Mouse (Mus musculus) spleen, postnatal 10 days (tissue): ENCODE results near the gene Bgn.

Experiments
- DNase-seq, 2 experiments: peaks; one replicate each; pipeline ENCODE4 v3.0.0; 2021 to 2022; ENCODE audit warnings: low spot score in 2 of 2

Gene Bgn

GRCm38 (mm10) chrX:73490186-73490585 lies 6.8 kb downstream of the Bgn start:
- DNase-seq: no peak

GRCm38 (mm10) chrX:73490804-73491203 lies 7.4 kb downstream of the Bgn start:
- no peak for DNase-seq

GRCm38 (mm10) chrX:73493567-73493966 lies 10.2 kb downstream of the Bgn start:
- DNase-seq: peak in 1 of 2 experiments; percentile 57

GRCm38 (mm10) chrX:73496746-73497145 lies 13.3 kb downstream of the Bgn start:
- no peak for DNase-seq

- DNase-seq: no peak
These were observed 21.8 kb downstream of the Bgn start for GRCm38 (mm10) chrX:73505130-73505735.

- no peak for DNase-seq
These were observed 23.2 kb downstream of the Bgn start for GRCm38 (mm10) chrX:73506577-73506976.

- DNase-seq: no peak
These were observed 25.8 kb downstream of the Bgn start for GRCm38 (mm10) chrX:73509209-73509608.

- no peak for DNase-seq
These were observed 29.5 kb downstream of the Bgn start for GRCm38 (mm10) chrX:73512904-73513303.

- DNase-seq: no peak
These were observed 33.2 kb downstream of the Bgn start for GRCm38 (mm10) chrX:73516556-73516955.

GRCm38 (mm10) chrX:73517060-73517600 lies 33.7 kb downstream of the Bgn start:
- DNase-seq: no peak

GRCm38 (mm10) chrX:73520692-73521091 lies 37.3 kb downstream of the Bgn start:
- no peak for DNase-seq

- no peak for DNase-seq
These were observed 41.2 kb downstream of the Bgn start for GRCm38 (mm10) chrX:73524318-73525222.

- DNase-seq: no peak
These were observed 42.1 kb downstream of the Bgn start for GRCm38 (mm10) chrX:73525223-73526140.

- DNase-seq: no peak
These were observed 43.0 kb downstream of the Bgn start for GRCm38 (mm10) chrX:73526410-73526887.

GRCm38 (mm10) chrX:73537875-73538274 lies 54.5 kb downstream of the Bgn start:
- no peak for DNase-seq

- no peak for DNase-seq
These were observed 59.9 kb downstream of the Bgn start for GRCm38 (mm10) chrX:73543340-73543739.
